Mouse (Mus musculus): ENCODE results near the gene Ppp1r12a. TPM values are rescaled to one million over a fixed set of nuclear protein-coding genes. Genes with fewer than 3 reads are reported as not detected.
A peak's percentile ranks its signal among the peaks of the same experiment; 100 is the strongest.
"Not testable (repeated sequence)": the region's sequence is repeated elsewhere in the genome, so short reads cannot be mapped to it uniquely, and the experiment has no call there.

Ppp1r12a gene
- polyA plus RNA-seq, 1 experiment: 96.4 TPM

DNA sequence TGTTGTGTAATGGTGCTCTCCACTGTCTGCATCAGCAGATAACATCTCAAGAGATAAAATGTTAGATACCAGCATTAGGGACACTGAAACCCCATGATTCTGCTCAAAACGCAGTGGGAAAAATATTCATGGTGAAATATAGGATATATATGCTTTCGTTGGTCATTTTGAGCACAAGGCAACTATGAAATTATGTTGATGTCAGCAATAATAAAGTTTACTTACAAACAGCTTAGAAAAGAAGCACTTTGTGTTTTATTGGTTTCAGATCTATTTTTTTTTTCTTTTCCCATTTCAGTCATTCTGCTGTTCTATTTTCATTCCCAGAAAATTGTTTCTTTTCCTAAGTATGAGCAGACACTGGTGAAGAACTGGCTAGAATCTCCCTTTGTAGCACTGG, 34.1 kb downstream of the Ppp1r12a start:
- DNase-seq (ENCODE audit: extremely low spot score in 1 of 2, low spot score in 1 of 2): no peak

DNA sequence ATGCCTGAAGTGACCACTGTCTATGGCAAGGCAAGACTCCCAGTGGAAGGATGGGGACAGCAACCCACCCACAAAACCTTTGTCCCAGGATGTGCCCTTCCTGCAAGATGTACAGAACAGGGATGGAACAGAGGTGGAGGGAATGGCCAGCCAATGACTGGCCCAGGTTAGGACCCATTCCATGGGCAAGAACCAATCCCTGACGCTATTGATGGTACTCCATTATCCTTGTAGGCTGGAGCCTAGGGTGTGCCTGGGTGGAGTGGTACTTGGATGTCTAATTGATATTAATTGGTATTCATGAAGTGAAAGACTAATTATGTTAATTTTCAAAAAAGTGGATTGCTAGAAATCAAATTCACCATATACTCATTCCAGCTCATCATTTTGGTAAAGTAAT, 35.5 kb downstream of the Ppp1r12a start:
- no peak for DNase-seq (ENCODE audit: extremely low spot score in 1 of 2, low spot score in 1 of 2)

DNA sequence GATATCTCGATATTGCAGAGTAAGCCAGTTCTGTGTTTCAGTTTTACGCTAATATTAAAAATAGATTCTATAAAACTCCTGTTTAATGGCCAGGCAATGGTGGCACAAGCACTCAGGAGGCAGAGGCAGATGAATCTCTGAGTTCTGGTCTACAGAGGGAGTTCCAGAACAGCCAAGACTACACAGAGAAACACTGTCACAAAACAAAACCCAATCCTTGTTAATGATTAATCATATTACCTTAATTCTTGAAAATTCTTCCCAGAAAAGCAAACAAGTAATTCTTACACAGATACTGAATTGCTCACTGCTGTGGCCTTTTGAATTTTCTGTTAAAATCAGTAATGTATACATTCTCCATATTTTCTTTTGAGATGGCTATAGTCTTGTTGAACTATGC, 37.0 kb downstream of the Ppp1r12a start:
- no peak for DNase-seq (ENCODE audit: extremely low spot score in 1 of 2, low spot score in 1 of 2)

DNA sequence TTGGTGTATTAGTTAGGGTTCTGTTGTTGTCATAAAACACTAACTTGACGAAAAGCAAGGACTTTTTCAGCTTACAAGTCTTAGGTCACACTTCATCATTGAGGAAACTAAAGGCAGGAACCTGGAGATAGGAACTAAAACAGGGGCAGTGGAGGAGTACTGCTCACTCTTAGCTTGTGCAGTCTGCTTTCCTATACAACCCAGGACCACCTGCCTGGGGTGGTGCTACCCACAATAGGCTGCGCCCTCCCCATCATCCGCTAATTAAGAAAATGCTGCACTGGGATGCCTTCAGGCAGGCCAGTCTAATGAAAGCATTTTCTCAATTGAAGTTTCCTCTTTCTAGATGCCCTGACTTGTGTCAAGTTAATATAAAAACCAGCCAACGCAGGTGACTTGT, 40.1 kb downstream of the Ppp1r12a start:
- DNase-seq (ENCODE audit: extremely low spot score in 1 of 2, low spot score in 1 of 2): no peak

DNA sequence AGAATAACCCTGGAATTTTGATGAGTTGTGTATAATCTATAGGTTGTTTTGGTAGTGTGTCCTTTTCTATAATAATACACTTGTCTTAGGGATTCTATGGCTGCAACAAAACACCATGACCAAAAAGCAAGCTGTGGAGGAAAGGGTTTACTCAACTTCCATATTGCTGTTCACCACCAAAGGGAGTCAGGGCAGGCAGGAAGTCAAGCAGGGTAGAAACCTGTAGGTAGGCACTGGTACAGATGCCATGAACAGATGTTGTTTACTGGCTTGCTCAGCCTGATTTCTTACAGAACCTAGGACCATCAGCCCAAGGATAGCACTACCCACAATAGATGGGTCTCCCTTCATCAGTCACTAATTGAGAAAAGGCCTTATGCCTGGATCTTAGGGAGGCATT, 41.4 kb downstream of the Ppp1r12a start:
- no peak for DNase-seq (ENCODE audit: extremely low spot score in 1 of 2, low spot score in 1 of 2)

DNA sequence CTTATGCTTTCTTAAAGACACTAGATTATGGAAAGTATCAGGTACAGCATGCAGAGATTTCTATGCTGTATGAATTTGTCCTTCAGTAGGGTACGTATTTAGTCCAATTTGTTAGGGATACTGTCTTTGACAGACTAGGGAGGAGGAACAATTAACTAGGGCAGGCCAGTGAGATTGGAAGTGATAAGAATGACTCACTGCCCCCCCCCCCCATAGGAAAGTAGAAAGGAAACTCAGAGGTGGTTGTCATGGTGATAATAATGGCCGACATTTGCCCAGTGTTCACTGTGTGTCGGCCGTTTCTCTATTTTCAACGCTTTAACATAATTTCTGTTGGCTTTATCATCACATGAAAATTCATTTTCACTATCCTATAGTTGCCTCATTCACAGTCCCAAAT, 47.4 kb downstream of the Ppp1r12a start:
- no peak for DNase-seq (ENCODE audit: extremely low spot score in 1 of 2, low spot score in 1 of 2)

DNA sequence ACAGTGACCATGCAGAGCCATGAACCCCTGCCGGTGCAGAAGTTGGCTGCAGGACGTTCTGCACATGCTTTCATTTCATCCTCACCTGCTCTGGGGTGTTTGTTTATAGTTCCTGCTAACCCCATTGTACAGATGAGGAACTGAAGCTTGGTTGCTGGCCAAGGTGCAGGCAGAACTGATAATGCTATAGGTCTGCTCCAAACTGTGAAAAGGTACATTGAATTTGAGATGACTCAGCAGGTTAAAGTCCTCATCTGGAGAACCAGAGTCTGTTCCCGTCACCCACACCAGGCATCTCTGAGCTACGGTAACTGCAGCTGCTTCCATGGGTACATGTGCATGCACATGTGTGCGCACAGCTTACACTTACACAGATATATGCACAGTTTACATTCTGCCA, 62.4 kb downstream of the Ppp1r12a start:
- DNase-seq (ENCODE audit: extremely low spot score in 1 of 2, low spot score in 1 of 2): no peak

DNA sequence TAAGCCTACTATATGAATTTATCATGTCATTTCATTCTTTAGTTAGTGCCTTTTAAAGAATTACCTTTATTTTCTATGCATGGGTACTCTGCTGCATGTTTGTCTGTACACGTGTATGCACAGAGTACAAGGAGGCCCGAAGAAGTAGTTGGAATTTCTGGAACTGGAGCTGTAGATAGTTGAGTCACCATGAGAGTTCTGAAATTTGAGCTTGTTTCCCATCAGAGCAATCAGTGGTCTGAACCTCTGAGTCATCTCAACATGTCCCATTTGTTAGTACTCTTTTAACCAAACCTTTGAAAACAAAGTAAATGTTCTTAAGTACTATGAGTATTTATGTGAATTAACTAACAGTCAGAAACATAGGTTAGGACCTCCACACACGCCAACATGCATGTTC, 75.1 kb downstream of the Ppp1r12a start:
- DNase-seq (ENCODE audit: extremely low spot score in 1 of 2, low spot score in 1 of 2): no peak

DNA sequence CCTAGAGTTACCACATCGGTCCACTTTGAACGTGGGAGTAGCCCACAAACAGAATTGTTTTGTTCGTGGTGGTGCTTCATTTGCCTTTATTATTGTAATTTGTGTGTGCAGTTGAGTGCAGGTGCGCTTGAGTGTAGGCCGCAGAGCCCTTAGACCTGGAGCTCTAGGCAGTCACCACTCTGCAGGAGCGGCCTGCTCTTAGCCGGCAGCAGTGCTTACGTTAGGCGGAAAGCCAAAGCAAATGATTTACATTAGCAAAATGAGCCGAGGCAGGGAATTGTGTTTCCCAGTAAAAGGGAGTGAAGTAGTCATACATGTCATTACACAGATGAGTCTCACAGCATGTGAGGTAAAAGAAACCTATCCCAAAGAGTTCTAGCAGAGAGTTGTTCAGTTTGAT, 77.1 kb downstream of the Ppp1r12a start:
- DNase-seq (ENCODE audit: extremely low spot score in 1 of 2, low spot score in 1 of 2): no peak

DNA sequence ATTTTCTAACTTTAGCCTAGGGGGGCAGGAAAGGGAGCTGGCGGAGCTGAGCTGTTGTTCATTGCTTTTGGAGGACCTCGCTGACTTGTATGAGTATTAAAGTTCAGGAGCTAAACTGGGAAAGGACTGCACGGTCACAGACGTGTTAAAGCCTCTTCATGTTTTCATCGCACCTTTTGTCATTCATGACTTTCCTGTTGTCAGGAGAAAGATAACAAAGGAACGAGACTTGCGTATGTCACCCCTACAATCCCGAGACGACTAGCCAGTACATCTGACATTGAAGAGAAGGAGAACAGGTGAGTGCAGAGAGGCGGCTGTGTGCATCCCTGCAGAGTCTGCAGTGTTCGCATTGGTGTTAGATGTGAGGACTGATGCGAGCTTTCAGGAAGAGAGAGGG, 88.7 kb downstream of the Ppp1r12a start:
- DNase-seq (ENCODE audit: extremely low spot score in 1 of 2, low spot score in 1 of 2): no peak

DNA sequence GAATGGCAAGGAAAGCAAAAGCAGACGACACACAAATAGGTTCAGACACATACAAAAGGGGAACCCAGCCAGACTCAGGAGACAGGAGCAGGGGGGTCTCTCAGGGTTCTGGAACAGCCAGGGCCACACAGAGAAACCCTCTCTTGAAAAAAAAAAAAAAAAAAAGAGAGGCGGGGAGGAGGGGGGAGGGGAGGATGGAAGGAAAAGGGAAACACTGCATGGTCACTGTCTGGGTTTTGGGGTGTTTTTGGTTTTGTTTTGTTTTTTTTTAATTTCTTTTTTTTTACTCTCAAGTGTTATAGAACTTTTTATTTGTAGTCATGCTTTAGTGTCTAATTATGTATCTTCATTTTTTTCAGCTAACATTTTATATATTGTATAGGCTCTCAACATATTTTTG, 89.2 kb downstream of the Ppp1r12a start:
- no peak for DNase-seq (ENCODE audit: extremely low spot score in 1 of 2, low spot score in 1 of 2)

DNA sequence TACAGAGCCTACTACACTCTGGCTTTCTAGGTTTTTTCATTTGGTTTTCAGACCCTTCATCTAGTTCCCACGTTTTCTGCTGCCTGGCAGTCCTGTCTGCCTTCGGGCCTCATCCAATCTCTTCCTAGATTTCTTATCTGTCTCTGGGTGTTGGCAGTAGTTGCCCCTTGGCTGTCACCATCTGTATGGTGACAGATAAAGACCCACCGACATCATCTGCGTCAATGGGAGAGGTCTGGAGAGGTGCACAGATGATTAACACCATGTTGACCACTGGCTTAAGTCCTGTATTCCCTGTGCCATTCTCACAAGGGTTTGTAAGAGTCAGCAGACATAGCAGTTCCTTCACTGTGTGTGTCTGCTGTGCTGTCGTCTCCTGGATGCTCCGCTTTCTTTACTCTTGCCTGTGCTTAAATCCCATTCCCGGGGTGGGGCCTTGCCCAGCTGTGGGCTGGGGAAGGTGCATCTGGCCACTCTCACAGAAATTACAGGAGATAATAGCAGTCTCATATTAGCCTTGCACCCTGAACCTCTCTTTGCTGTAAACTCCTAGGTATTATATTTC, 93.9 kb downstream of the Ppp1r12a start:
- DNase-seq (ENCODE audit: extremely low spot score in 1 of 2, low spot score in 1 of 2): no peak

DNA sequence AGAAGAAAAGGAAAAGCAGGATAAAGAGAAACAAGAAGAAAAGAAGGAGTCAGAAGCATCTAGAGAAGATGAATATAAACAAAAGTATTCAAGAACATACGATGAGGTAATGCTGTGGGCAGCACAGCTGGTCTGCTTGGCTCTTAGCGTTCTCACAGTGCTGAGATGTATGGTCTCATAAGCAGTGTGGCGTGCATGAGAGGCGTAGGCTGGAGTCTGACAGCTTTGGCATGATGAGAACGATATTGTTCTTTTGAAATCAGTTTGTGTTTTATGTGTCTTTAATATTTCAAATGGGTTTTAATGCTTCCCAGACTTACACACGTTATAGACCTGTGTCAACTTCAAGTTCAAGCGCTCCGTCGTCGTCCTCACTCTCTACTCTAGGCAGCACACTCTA, 98.9 kb downstream of the Ppp1r12a start:
- DNase-seq (ENCODE audit: extremely low spot score in 1 of 2, low spot score in 1 of 2): peak; percentile 46 to 50

DNA sequence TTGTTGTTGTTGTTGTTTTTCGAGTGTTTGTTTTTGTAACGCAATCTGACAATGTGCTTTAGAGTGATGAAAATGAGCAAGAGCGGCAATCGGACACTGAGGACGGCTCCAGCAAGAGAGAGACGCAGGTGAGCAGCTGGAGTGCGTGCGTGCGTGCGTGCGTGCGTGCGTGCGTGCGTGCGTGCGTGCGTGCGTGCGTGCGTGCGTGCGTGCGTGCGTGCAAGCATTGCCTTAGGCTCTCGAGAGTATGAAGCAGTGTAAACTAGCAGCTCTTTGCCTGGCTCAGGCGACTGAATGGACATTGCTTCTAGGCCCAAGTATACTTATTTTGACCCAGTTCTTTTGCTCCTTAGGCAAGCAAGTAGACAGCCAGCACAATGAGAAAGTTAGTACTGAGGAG, 102.6 kb downstream of the Ppp1r12a start:
- no peak for DNase-seq (ENCODE audit: extremely low spot score in 1 of 2, low spot score in 1 of 2)

DNA sequence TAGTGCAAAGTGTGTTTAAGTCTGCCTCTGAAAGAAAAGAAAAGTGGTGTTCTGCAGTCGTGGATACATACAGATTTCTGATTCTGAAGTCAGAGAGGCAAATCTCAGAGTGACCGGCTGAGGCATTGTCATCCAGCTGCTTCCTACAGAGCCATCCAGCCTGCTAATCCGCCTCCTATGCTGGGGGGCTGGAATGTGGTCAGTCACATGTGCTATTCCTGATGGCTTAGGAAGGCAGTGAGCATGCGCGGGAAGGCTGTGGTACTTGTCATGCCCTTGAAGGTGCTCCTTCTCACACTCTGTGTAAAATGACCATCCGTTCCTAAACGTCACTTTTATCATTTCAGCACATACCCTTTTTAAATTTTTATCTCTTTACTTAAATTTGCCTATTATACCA, 109.2 kb downstream of the Ppp1r12a start:
- DNase-seq (ENCODE audit: extremely low spot score in 1 of 2, low spot score in 1 of 2): no peak

DNA sequence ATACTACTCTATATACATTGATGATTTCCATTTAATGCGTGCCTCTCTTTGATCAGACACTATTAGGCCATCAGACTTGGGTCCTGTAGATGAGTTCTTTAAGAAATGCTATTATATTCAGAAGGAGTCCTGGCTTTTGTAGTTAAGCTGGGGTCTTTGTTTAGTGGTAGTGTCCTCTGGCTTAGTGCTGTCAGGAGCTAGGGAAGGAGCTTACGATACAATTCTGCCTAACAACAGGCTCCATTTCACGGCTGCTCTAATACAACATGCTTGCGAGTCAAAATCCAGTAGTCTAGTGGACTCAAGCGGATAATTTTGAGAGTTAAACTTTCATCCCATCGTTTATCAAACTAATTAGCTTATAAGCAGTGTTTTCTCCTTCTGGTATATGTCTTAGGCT, 114.7 kb downstream of the Ppp1r12a start:
- no peak for DNase-seq (ENCODE audit: extremely low spot score in 1 of 2, low spot score in 1 of 2)

DNA sequence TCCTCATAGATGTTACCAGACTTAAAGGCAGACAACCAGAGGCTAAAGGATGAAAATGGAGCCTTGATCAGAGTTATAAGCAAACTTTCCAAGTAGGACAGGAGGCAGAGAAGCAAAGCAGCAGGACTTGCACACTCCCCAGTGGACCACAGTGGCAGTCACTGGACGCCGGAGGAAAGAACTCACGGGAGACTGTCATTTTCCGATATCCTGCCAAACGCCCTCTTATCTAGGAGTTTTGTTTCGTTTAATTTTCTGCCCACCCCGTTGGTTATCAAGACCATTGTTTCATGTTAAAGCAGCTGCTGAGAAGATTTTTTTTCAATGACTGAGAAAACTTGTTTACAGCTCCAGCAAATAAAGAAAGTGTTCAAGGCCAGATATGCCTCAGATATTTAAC, 115.2 kb downstream of the Ppp1r12a start:
- no peak for DNase-seq (ENCODE audit: extremely low spot score in 1 of 2, low spot score in 1 of 2)

DNA sequence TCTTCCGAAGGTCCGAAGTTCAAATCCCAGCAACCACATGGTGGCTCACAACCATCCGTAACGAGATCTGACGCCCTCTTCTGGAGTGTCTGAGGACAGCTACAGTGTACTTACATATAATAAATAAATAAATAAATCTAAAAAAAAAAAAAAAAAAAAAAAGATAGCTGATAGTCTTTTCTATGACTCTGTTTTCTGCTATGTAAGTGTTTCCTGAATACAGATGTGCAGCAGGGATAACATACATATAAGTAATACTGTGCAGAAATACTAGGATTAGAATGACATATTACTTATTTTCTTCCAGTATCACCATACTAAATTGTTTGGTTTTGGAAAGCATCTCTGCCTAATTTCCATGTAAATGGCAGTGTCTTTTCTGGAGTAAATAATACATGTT, 119.1 kb downstream of the Ppp1r12a start:
- DNase-seq (ENCODE audit: extremely low spot score in 1 of 2, low spot score in 1 of 2): not testable (repeated sequence)

DNA sequence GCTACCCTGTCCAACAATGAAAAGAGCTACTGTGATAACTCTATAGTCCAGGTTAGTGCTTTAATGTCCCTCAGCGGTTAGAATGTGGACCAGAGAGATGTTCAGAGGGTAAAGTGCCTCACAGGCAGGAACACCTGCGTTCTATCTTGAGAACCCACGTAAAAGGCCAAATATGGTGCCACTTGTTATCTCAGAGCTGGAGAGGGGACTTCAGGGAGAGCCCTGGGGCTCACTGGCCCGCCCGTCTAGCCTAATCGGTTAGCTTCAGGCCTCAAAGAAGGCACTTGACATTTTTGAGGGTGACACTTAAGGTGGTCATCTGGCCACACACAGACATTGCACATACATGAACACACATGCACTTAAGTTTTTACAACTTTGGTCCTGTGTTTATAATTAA, 120.4 kb downstream of the Ppp1r12a start:
- DNase-seq (ENCODE audit: extremely low spot score in 1 of 2, low spot score in 1 of 2): no peak

DNA sequence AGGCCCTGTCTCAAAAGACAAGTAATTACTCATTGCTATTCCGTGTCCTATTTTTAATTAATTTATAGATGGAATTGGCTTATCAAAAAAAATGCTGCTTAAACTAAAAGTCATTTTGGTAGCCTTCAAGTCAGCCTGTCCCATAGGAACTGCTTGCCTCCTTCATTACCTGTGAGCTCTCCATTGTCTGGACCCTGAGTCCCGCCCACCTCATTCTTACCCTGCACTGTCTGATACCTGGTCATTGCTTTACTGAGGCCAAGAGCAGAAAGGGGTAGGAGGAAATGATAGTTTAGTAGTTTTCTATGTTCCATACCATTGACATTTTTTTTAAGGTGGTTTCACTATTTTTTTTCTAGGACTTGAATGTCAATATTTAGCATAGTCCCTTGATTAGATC, 121.4 kb downstream of the Ppp1r12a start:
- no peak for DNase-seq (ENCODE audit: extremely low spot score in 1 of 2, low spot score in 1 of 2)

DNA sequence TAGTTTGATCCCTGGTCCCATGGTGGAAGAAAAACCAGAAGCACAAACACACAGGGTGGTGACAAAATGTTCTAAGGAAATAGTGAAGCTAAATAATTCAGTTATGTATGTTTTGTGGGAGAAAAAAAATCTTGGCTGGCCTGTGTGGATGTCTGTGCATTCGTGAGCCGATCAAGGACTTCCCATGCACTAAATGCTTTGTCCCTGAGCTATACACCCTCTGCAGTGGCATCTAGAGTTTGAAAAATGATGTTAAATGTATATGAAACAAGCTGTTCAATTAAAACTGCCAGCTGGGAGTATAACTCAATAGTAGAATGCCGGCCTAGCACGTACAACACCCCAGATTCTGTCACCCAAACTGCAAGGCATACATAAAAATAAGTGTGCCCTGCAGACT, 121.8 kb downstream of the Ppp1r12a start:
- DNase-seq (ENCODE audit: extremely low spot score in 1 of 2, low spot score in 1 of 2): no peak

DNA sequence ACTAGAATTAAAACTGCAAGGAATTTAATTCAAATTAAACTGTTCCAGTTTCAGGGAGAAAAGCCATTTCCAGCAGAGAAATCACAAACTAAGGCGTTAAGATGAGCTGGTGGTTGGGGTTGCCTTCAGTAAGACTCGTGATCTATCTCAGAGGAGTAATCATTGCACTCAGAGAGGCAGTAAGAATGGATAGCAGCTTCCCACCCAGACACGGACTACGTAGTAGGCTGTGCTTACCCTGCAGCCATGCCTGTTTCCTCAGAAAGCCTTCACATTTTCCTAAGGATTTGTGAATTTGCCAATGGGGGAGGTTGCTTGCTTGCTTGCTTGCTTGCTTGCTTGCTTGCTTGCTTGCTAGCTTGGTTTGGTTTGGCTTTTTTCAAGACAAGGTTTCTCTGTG, 122.5 kb downstream of the Ppp1r12a start:
- no peak for DNase-seq (ENCODE audit: extremely low spot score in 1 of 2, low spot score in 1 of 2)

DNA sequence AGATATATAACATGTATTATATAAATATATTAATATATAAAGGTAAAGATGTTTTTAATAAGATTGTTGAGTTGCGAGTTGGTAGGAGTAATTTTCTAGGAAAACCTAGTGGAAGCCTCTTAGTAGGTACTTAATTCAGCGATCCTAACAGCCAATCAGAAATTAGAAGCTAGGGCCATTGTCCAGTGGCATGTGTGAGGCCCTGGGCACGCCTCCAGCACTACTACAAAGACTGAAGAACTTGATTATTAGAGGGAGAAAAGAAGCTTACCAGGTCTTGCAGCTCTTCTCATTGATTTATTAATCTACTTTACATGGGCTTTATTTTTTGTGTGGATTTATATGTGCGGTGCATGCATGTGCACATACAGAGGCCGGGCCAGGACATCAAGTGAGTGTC, 123.0 kb downstream of the Ppp1r12a start:
- no peak for DNase-seq (ENCODE audit: extremely low spot score in 1 of 2, low spot score in 1 of 2)

All from frontal cortex, adult 2 months (tissue).